Mouse (Mus musculus) forebrain, embryonic 15.5 days (tissue): ENCODE measurements around the gene Tsc22d2. TPM values are rescaled to one million over a fixed set of nuclear protein-coding genes. Genes with fewer than 3 reads are reported as not detected.
"Not testable (repeated sequence)": the region's sequence is repeated elsewhere in the genome, so short reads cannot be mapped to it uniquely, and the experiment has no call there.

Source experiments
- ATAC-seq: fragments of 200-750 bp; cut with Nextera tagmentation; replicated peaks from 2 replicates; pipeline ENCODE4 v1.8.0; 2017; ENCODE audit warnings: mild to moderate bottlenecking, moderate TSS enrichment, moderate library complexity
- H3K27ac ChIP-seq: fragments of 300-500 bp; sonication (generic); replicated peaks from 2 replicates; pipeline ENCODE4 v1.5.1; 2015; ENCODE audit warnings: mild to moderate bottlenecking, inconsistent platforms
- H3K27me3 ChIP-seq: fragments of 300-500 bp; sonication (generic); 2 replicates; pipeline ENCODE4 v1.6.1; 2015; ENCODE audit warnings: inconsistent platforms
- H3K36me3 ChIP-seq: fragments of 300-500 bp; sonication (generic); 2 replicates; pipeline ENCODE4 v1.6.1; 2015; ENCODE audit warnings: mild to moderate bottlenecking, inconsistent platforms
- H3K4me1 ChIP-seq: fragments of 300-500 bp; sonication (generic); 2 replicates; pipeline ENCODE4 v1.6.1; 2015; ENCODE audit warnings: inconsistent platforms
- H3K4me2 ChIP-seq: fragments of 300-500 bp; sonication (generic); replicated peaks from 2 replicates; pipeline ENCODE4 v1.6.1; 2015; ENCODE audit warnings: mild to moderate bottlenecking, inconsistent platforms
- H3K4me3 ChIP-seq: fragments of 300-500 bp; sonication (generic); 2 replicates; pipeline ENCODE4 v1.5.1; 2015; ENCODE audit warnings: mild to moderate bottlenecking, inconsistent platforms
- H3K9ac ChIP-seq: fragments of 300-500 bp; sonication (generic); replicated peaks from 2 replicates; pipeline ENCODE4 v1.6.1; 2015; ENCODE audit warnings: mild to moderate bottlenecking, inconsistent platforms
- H3K9me3 ChIP-seq: fragments of 300-500 bp; sonication (generic); 2 replicates; pipeline ENCODE4 v1.6.1; 2016; ENCODE audit warnings: inconsistent platforms
- whole genome bisulfite sequencing: fragments of 180-500 bp; shearing (Covaris S2); methylation state at CpG from one replicate; pipeline ENCODE4 v1.1.7; 2015; ENCODE audit warnings: mixed read lengths; 5-methylcytosine and 5-hydroxymethylcytosine counted together
- polyA plus RNA-seq: library from polyadenylated mRNA; unstranded; fragments of >200 nt; fragmentation: Nextera tagmentation; extraction: Ambion mirVana; gene quantifications from 2 replicates; pipeline ENCODE4 v1.2.1, GENCODE M21; 2015

Tsc22d2 gene
- polyA plus RNA-seq, 1 experiment from 2014 or later = 8.9 TPM

DNA sequence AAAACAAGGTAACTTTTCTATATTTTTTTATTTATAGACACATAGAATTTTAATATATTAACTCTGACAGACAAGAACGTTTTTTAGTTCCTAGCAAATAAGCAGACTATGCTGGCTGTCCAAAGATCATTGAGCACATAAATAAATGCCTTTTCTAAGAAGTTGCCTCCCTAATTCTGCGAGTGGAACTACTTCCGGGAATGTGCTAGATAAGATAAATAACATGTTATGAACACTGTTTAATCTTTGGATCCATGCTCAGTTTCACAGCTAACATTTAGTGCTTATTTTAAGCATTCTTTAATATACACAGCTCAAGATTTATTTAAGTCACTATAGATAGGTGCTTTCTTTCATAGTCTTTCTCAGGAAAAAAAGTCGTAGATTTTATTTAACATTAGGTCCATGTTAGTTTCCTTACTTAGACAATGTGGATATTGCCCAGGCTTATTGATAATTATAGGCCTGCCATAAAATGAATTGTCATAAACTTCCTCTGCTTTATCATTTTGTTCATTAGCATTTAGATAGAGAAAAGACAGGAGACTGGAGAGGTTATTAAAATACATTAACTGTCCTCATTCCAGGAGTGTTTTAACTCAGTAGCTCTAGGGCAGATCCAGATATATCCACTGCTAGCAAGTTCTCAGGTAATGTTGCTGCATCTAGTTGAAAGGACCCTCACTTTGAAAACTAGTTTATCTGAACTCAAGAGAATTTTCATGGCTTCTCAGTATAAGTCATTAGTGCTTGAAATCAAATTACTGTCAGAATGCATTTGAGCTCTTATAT lies 40.1 kb downstream of the Tsc22d2 start:
- H3K4me2 ChIP-seq = no peak overlapping the region
- 90% methylated on average over 4 of the region's 4 CpGs for WGBS
- no peak for ATAC-seq
- H3K27me3 ChIP-seq = no peaks in the 10 kb centered on the region
- H3K27ac ChIP-seq = no peak overlapping the region
- no peak overlapping the region for H3K9ac ChIP-seq
- H3K36me3 ChIP-seq = no peaks in the 10 kb centered on the region
- no peaks in the 10 kb centered on the region for H3K9me3 ChIP-seq
- no peaks in the 10 kb centered on the region for H3K4me1 ChIP-seq
- H3K4me3 ChIP-seq = no peak overlapping the region

DNA sequence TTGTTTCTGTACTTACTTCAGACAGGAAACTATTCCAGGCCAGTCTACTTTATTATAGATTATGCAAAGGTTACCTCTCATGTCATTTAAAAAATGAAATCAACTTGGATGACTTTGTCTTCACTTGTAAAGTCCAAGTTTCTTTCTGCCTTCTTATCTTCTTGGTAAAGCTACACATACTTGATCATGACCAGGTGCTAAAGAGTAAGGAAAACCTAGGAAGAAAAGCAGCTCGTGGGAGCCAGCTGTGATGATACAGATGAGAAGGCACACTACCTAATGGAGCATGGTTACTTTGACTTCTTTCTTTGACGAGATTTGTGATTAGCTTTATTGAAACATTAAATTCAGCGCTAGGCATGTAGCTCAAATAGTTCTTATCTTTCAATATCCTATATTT lies 40.7 kb downstream of the Tsc22d2 start:
- ATAC-seq = no peak
- Histone ChIP-seq H3K4me1 (no peaks in the 10 kb centered on the region), H3K9ac (no peak overlapping the region), H3K4me2 (no peak overlapping the region), H3K9me3 (no peaks in the 10 kb centered on the region), H3K27me3 (no peaks in the 10 kb centered on the region), H3K36me3 (peaks cover 4% of the 10 kb centered on the region), H3K4me3 (no peak overlapping the region), H3K27ac (no peak overlapping the region)
- 90% methylated on average over 3 of the region's 3 CpGs for WGBS

DNA sequence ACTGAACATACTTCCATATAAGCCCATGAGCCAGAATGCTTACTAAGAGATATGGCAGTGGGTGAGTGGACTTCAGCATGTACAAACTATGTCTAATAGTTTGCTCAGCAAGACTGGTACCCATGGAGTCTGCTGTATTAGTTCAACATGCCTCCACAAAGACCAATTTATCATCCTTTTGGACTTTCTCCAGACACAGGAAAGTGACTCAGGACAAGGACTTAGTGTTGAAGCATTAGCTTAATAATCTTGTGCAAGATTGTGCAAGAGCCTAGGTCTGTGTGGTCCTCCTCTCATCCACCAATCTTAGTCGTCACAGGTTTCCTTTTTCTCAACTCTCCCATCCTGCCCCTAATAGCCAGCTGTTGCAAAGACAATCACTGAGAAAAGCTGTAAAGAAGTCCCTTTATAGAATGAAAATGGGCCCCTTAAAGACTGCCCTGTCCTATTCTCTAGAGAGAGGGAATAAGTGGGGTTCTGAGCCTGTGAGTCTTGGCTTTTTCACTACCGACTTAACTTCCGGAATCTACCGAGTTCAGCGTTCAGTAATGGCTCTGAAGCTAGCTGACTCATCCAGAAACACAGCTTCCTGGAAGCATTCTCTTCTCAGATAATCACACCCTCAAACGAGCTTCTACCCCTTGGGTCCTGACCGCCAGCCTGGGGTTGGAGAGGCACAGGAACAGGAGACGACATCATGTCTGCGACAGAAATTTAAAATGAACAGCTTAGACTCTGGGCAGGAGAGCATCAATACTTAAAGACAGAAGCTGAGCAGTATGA lies 55.3 kb downstream of the Tsc22d2 start:
- Histone ChIP-seq H3K9me3 (no peaks in the 10 kb centered on the region), H3K36me3 (no peaks in the 10 kb centered on the region), H3K9ac (no peak overlapping the region), H3K4me3 (no peak overlapping the region), H3K27ac (no peak overlapping the region), H3K4me1 (no peaks in the 10 kb centered on the region), H3K4me2 (no peak overlapping the region), H3K27me3 (no peaks in the 10 kb centered on the region)
- WGBS = 72% methylated on average over 9 of the region's 9 CpGs
- no peak for ATAC-seq

DNA sequence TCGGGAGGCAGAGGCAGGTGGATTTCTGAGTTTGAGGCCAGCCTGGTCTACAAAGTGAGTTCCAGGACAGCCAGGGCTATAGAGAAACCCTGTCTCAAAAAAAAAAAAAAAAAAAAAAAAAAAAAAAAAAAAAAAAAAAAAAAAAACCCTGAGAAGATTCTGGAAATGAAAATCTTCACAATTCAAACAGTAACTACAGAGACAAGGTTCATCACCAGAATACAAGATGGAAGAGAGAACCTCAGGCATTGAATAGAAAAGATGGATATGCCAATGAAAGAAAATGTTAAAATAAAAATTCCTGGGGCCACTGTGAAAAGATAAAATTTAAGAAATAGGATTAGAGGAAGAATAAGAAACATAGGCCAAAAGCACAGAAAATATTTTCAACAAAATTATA lies 60.8 kb downstream of the Tsc22d2 start:
- not testable (repeated sequence) for H3K27me3 ChIP-seq, H3K36me3 ChIP-seq, H3K4me1 ChIP-seq, H3K27ac ChIP-seq, H3K4me3 ChIP-seq, H3K9me3 ChIP-seq, ATAC-seq, H3K4me2 ChIP-seq, H3K9ac ChIP-seq
- 95% methylated on average over 1 of the region's 1 CpGs for WGBS

DNA sequence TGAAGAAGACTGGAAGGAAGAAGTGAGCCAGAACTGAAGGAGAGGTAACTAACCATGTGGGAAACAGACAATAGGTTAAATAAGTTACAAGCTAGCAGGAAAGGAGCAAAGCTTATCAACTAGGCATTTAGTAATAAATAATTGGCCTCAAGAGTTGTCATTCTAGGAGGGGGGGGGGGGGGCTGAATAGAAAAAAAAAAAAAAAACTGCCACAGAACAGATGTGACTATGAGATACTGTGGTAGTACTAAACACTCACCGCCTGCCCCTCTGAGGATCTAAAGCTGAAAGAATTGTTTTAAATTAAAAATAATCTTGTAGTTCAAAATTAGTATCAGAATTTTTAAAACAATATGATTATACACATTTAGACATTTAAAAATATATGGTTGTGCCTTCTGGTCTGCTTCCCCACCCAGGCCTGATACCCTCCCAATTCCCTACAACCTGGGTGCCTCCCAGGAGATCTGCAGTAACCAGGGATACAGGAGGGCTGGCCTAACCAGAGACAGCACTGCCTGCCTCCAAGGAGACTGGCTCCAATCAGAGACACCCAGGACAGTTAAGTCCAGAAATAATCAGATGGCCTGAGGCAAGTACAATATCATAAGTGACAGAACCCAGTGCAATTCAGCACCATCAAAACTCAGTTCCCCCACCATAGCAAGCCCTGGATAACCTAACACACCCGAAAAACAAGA lies 64.4 kb downstream of the Tsc22d2 start:
- H3K4me3 ChIP-seq = no peak overlapping the region
- H3K4me1 ChIP-seq = no peaks in the 10 kb centered on the region
- no peak overlapping the region for H3K4me2 ChIP-seq
- no peak for ATAC-seq
- WGBS = 88% methylated on average over 2 of the region's 2 CpGs
- no peaks in the 10 kb centered on the region for H3K36me3 ChIP-seq
- no peaks in the 10 kb centered on the region for H3K27me3 ChIP-seq
- H3K9ac ChIP-seq = no peak overlapping the region
- no peaks in the 10 kb centered on the region for H3K9me3 ChIP-seq
- H3K27ac ChIP-seq = no peak overlapping the region

DNA sequence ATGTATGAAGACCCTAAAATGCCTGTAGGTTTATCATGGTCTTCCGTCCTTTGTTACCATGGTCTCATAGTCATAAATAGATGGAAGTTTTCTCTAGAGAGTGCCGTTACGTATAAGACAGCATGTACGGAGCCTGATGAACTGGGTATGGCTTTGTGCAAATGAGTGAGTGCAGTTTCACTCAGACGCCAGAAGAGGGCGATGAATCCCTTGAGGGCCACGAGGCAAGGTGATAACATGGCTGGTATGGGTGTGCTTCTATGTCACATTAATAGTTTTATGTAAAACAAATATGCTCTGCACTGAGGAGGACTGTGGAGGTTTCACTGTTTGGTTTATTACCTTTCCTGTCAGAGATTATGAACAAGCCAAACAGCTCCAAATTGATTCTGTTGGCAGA lies 71.4 kb downstream of the Tsc22d2 start:
- Histone ChIP-seq H3K27me3 (no peaks in the 10 kb centered on the region), H3K4me2 (no peak overlapping the region), H3K4me3 (no peak overlapping the region), H3K4me1 (no peaks in the 10 kb centered on the region), H3K9ac (no peak overlapping the region), H3K9me3 (no peaks in the 10 kb centered on the region), H3K27ac (no peak overlapping the region), H3K36me3 (no peaks in the 10 kb centered on the region)
- no peak for ATAC-seq
- 71% methylated on average over 7 of the region's 7 CpGs for WGBS

DNA sequence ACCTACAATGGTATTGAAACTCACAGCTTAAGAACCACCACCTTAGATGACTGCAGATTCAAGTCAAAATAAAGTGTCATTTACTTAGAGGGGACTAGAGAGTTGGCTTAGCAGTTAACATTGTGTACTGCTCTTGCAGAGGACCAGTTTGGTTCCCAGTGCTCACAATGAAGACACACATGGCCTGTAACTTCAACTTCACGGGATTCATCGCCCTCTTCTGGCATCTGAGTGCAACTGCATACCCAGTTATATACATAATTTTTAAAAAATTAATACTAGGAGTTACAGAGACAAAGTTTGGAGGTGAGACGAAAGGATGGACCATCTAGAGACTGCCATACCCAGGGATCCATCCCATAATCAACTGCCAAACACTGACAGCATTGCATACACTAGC lies 72.6 kb downstream of the Tsc22d2 start:
- H3K27me3 ChIP-seq = no peaks in the 10 kb centered on the region
- H3K36me3 ChIP-seq = no peaks in the 10 kb centered on the region
- no peak overlapping the region for H3K4me3 ChIP-seq
- 81% methylated on average over 3 of the region's 3 CpGs for WGBS
- H3K27ac ChIP-seq = no peak overlapping the region
- ATAC-seq = no peak
- no peaks in the 10 kb centered on the region for H3K4me1 ChIP-seq
- H3K9ac ChIP-seq = no peak overlapping the region
- H3K4me2 ChIP-seq = no peak overlapping the region
- H3K9me3 ChIP-seq = no peaks in the 10 kb centered on the region

DNA sequence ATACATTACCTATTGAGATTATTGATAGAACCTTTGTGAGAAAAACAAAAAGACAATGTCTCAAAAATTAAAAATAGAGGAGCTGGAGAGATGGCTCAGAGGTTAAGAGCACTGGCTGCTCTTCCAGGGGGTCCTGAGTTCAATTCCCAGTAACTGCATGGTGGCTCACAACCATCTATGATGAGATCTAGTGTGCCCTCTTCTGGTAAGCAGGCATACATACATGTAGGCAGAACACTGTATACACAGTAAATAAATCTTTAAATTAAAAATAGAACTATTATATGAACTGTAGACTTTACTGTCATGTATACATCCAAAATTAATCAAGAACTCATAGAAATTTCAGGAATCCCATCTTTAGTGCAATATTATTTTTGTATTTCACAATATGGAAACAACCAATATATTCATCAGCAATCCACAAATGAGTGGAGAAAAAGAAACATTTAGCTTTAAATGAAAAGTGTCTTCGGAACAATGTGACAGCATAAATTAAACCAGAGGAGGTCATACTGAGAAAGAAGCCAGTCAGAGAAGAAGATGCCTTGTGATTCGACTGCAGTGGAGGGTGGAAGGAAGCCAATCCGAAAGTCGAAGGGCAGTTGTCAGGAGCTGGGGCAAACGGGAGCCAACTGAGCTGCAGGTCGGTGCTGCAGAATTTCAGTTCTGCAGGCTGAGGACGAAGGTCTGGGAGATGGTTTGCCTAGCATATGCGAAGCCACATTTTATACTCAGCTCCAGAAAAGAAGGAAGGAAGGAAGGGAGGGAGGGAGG lies 73.7 kb downstream of the Tsc22d2 start:
- Histone ChIP-seq H3K9me3 (no peaks in the 10 kb centered on the region), H3K9ac (no peak overlapping the region), H3K4me2 (no peak overlapping the region), H3K36me3 (no peaks in the 10 kb centered on the region), H3K27ac (no peak overlapping the region), H3K27me3 (no peaks in the 10 kb centered on the region), H3K4me1 (no peaks in the 10 kb centered on the region), H3K4me3 (no peak overlapping the region)
- ATAC-seq = no peak
- 75% methylated on average over 8 of the region's 8 CpGs for WGBS

DNA sequence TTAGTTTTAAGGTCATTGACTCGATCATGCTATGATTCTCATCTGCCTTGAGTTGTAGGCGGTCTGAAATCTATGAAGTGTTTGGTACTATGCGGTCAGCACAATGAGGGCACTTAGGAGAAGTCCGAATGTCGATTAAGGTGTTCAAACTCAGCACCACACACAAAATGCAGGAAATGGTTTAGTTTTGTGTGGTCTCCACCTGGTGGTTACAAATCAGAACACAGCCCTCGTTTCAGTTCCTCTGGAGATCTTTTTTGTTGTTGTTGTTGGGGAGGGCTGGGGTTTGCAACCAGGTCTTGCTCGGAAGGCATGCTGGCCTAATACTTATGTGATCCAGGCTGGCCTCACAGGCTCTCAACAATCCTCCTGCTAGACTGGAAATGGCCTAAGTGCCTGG lies 76.3 kb downstream of the Tsc22d2 start:
- Histone ChIP-seq H3K27ac (no peak overlapping the region), H3K4me2 (no peak overlapping the region), H3K27me3 (no peaks in the 10 kb centered on the region), H3K9ac (no peak overlapping the region), H3K36me3 (no peaks in the 10 kb centered on the region), H3K4me3 (no peak overlapping the region), H3K4me1 (no peaks in the 10 kb centered on the region), H3K9me3 (no peaks in the 10 kb centered on the region)
- ATAC-seq = no peak
- 72% methylated on average over 7 of the region's 7 CpGs for WGBS

DNA sequence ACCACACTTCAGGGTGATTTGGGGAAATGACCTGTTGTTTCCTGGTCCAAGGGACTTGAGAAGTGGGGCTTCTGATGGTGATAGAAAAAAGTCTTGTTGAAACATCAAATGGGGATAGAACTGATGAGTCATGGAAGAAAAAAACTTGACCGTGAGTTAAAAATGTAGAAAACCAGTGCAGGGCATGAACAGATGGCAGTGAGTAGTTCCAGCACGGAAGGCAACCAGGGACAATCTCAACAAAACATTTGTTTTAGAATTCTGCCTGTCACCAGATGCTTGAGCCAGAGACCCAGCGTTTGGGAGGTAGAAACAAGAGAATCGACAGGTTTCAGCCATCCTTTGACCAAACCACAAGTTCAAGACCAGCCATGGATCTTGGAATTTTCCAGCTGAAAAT lies 79.1 kb downstream of the Tsc22d2 start:
- Histone ChIP-seq H3K9me3 (no peaks in the 10 kb centered on the region), H3K27me3 (no peaks in the 10 kb centered on the region), H3K36me3 (no peaks in the 10 kb centered on the region), H3K4me2 (no peak overlapping the region), H3K4me1 (no peaks in the 10 kb centered on the region), H3K9ac (no peak overlapping the region), H3K4me3 (no peak overlapping the region), H3K27ac (no peak overlapping the region)
- WGBS = 87% methylated on average over 4 of the region's 4 CpGs
- no peak for ATAC-seq

DNA sequence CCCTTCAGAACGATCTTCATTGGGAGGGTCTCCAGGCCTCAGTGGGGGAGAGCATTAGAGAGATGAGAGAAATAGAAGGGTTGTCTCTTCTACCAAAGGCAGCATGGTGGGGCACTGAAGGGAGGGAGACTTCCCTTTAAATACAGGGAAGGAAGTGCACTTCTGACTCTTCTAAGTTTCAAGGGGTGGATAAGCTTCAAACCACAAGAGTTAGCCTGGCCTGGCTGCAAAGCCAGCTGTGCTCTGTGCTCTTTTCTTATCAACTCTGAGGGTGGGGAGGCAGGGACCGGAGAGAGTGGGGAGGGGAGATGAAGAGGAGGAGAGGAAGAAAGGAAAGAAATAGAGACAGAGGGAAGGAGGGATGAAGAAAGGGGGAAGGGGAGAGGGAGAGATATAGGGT lies 87.4 kb downstream of the Tsc22d2 start:
- Histone ChIP-seq H3K27ac (no peak overlapping the region), H3K36me3 (no peaks in the 10 kb centered on the region), H3K4me3 (no peak overlapping the region), H3K4me2 (no peak overlapping the region), H3K27me3 (no peaks in the 10 kb centered on the region), H3K9me3 (no peaks in the 10 kb centered on the region), H3K9ac (no peak overlapping the region), H3K4me1 (no peaks in the 10 kb centered on the region)
- no peak for ATAC-seq
- WGBS = 67% methylated on average over 2 of the region's 2 CpGs
